Mouse (Mus musculus) spleen, adult 2 months (tissue): ENCODE data around the gene Metrnl. TPM values are rescaled to one million over a fixed set of nuclear protein-coding genes. Genes with fewer than 3 reads are reported as not detected.
"Not testable (repeated sequence)": the region's sequence is repeated elsewhere in the genome, so short reads cannot be mapped to it uniquely, and the experiment has no call there.

Experiments used
- DNase-seq, 2 experiments: peaks; one replicate each; pipeline versions ENCODE4 v3.0.0 to v3.0.0-alpha.2; 2012 to 2021; ENCODE audit warnings: low spot score in 2 of 2, low read depth in 1 of 2
- H3K27ac ChIP-seq: fragments of 200-500 bp; 2 replicates; pipeline ENCODE4 v1.5.1; 2012; ENCODE audit warnings: low read length, inconsistent platforms; ENCODE audit not compliant: insufficient read depth
- H3K27me3 ChIP-seq: fragments of 200-500 bp; 2 replicates; pipeline ENCODE4 v1.6.1; 2012; ENCODE audit warnings: mild to moderate bottlenecking, moderate library complexity, low read length, inconsistent platforms; ENCODE audit not compliant: control insufficient read depth, insufficient read depth
- H3K36me3 ChIP-seq: fragments of 200-500 bp; 2 replicates; pipeline ENCODE4 v1.6.1; 2012; ENCODE audit warnings: mild to moderate bottlenecking, low read length, inconsistent platforms; ENCODE audit not compliant: control insufficient read depth, insufficient read depth
- H3K4me1 ChIP-seq: fragments of 200-500 bp; 2 replicates; pipeline ENCODE4 v1.6.1; 2011; ENCODE audit warnings: inconsistent platforms; ENCODE audit not compliant: control insufficient read depth, insufficient read depth, insufficient read length
- H3K4me3 ChIP-seq: fragments of 200-500 bp; 2 replicates; pipeline ENCODE4 v1.5.1; 2011; ENCODE audit warnings: mild to moderate bottlenecking, inconsistent platforms; ENCODE audit not compliant: insufficient read depth, insufficient read length; ENCODE audit errors: extremely low read depth
- CTCF ChIP-seq: fragments of 200-500 bp; IDR thresholded peaks from 2 replicates; pipeline ENCODE4 v1.5.1; 2011; ENCODE audit warnings: mild to moderate bottlenecking, inconsistent platforms; ENCODE audit not compliant: insufficient read depth, insufficient read length, insufficient replicate concordance; ENCODE audit errors: extremely low read depth
- POLR2A ChIP-seq: fragments of 200-500 bp; IDR thresholded peaks from 2 replicates; pipeline ENCODE4 v1.6.1; 2011; ENCODE audit warnings: low read depth, low read length, inconsistent platforms
- WGBS: fragments of 180-500 bp; shearing (Covaris S2); methylation state at CpG from one replicate; pipeline ENCODE4 v1.1.7; 2018; 5-methylcytosine and 5-hydroxymethylcytosine counted together
- polyA plus RNA-seq: library from polyadenylated mRNA; depleted of rRNA; stranded (reverse); fragments of >200 nt; gene quantifications from 2 replicates; pipeline ENCODE4 v1.2.3, GENCODE M21; 2012

Gene Metrnl
- polyA plus RNA-seq, 1 experiment = 13.3 TPM

DNA sequence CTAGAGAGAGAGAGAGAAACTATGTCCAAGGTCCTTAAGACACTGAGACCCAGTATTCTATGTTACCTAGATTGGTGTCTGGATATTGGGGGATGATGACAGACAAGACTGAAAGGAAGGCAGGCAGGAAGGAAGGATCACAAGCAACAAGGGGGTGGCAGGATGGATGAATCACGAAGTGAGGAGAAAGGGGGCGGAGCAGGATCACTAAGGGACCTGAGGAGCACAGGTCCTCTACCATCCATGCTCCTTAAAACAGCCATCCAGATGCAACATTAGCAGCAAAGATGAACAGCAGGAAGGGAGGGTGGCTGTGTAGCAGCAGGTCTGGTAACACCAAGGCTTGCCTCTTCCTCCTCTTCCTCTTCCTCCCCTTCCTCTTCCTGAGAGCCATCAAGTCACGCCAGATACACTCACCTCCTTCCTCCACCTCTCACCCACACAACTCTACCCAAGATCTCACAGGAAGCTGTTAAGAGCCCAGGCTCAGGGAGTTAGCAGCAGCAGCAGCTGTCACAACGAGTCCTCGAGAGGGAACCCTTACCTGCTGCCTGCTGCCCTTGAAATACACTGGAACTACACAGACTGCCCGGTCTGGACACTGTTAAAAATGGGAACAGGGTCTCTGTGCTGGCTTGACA is 46.1 kb upstream of the Metrnl start:
- H3K4me3 ChIP-seq = no peak overlapping the region
- DNase-seq = no peak
- TF ChIP-seq CTCF (no peak), POLR2A (no peak)
- H3K27ac ChIP-seq = 0 out of 2 replicates have a peak overlapping the region, but pooled peaks have one; percentile 21
- no peaks in the 10 kb centered on the region for H3K27me3 ChIP-seq
- WGBS = 21% methylated on average over 6 of the region's 6 CpGs
- H3K4me1 ChIP-seq = peaks cover 4% of the 10 kb centered on the region
- H3K36me3 ChIP-seq = 0 out of 2 replicates have a peak, but pooled peaks cover 2% of the 10 kb centered on the region

- 57% methylated on average over 6 of the region's 6 CpGs for whole genome bisulfite sequencing
- no peak for TF ChIP-seq POLR2A
- no peak overlapping the region for H3K4me3 ChIP-seq
- peaks cover 4% of the 10 kb centered on the region for H3K4me1 ChIP-seq
- no peak for DNase-seq
- H3K27ac ChIP-seq = peak overlapping the region; percentile 21; the same call in 1 of the 2 replicates
- H3K36me3 ChIP-seq = 0 out of 2 replicates have a peak, but pooled peaks cover 2% of the 10 kb centered on the region
- no peaks in the 10 kb centered on the region for H3K27me3 ChIP-seq
These were observed 45.4 kb upstream of the Metrnl start for GRCm38 (mm10) chr11:121655807-121656511.

DNA sequence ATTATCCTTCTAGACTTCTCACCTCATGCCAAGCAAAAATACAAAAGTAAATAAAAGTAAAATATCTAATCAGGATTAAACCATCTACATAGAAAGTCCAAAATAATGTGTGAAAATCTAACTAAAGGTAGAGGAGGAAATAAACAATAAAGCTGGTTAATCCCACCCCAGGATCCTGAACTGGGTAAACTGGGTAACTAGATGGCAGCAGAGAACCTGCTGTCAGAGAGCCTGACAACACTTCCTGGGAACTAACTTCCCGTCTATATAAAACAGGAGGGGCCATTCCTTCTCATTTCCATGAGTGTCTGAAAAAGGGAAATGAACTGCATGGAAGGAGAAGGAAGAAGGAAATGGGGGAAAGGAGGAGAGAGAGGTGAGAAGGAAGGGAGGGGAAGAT is 43.2 kb upstream of the Metrnl start:
- H3K4me3 ChIP-seq = no peak overlapping the region
- DNase-seq = no peak
- TF ChIP-seq POLR2A = no peak
- no peaks in the 10 kb centered on the region for H3K27me3 ChIP-seq
- H3K27ac ChIP-seq = no peak overlapping the region
- H3K4me1 ChIP-seq = peaks cover 4% of the 10 kb centered on the region
- 41% methylated on average over 1 of the region's 1 CpGs for WGBS
- 0 out of 2 replicates have a peak, but pooled peaks cover 2% of the 10 kb centered on the region for H3K36me3 ChIP-seq

- not testable (repeated sequence) for DNase-seq, H3K4me3 ChIP-seq, H3K36me3 ChIP-seq, H3K27me3 ChIP-seq, H3K4me1 ChIP-seq, H3K27ac ChIP-seq
- WGBS = 92% methylated on average over 2 of the region's 2 CpGs
These were observed 40.7 kb upstream of the Metrnl start for GRCm38 (mm10) chr11:121660604-121661003.

GRCm38 (mm10) chr11:121661116-121661515 is 40.2 kb upstream of the Metrnl start:
- Histone ChIP-seq H3K36me3 (peaks cover 5% of the 10 kb centered on the region), H3K27me3 (no peaks in the 10 kb centered on the region), H3K4me1 (no peaks in the 10 kb centered on the region), H3K4me3 (no peak overlapping the region), H3K27ac (no peak overlapping the region)
- DNase-seq = no peak
- 94% methylated on average over 2 of the region's 2 CpGs for WGBS
- TF ChIP-seq POLR2A (no peak), CTCF (no peak)

GRCm38 (mm10) chr11:121667541-121667940 is 33.8 kb upstream of the Metrnl start:
- Histone ChIP-seq H3K4me1 (no peaks in the 10 kb centered on the region), H3K4me3 (no peak overlapping the region), H3K36me3 (peaks cover 8% of the 10 kb centered on the region), H3K27ac (no peak overlapping the region), H3K27me3 (no peaks in the 10 kb centered on the region)
- WGBS = 87% methylated on average over 4 of the region's 4 CpGs
- TF ChIP-seq CTCF (no peak), POLR2A (no peak)
- DNase-seq = no peak

DNA sequence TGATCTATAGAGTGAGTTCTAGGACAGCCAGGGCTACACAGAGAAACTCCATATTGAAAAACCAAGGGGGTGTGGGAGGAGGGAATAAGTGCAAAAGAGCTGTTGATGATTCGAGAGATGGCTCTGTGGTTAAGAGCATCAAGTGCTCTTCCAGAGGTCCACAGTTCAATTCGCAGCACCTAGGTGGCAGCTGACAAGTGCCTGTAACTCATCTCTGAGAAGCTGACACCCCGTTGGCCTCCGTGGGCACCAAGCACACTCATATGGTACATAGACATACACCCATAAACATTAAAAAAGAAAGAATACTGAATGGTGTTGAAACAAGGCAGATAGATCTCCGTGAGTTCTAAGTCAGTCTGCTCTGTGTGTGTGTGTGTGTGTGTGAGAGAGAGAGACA is 32.6 kb upstream of the Metrnl start:
- TF ChIP-seq POLR2A (no peak), CTCF (no peak)
- H3K36me3 ChIP-seq = peaks cover 8% of the 10 kb centered on the region
- H3K4me1 ChIP-seq = peaks cover 3% of the 10 kb centered on the region; the same call in 1 of the 2 replicates
- no peaks in the 10 kb centered on the region for H3K27me3 ChIP-seq
- no peak overlapping the region for H3K4me3 ChIP-seq
- no peak for DNase-seq
- 90% methylated on average over 5 of the region's 5 CpGs for WGBS
- H3K27ac ChIP-seq = no peak overlapping the region
